Mouse (Mus musculus): Measurements from ENCODE around the gene Gm43517.

DNA sequence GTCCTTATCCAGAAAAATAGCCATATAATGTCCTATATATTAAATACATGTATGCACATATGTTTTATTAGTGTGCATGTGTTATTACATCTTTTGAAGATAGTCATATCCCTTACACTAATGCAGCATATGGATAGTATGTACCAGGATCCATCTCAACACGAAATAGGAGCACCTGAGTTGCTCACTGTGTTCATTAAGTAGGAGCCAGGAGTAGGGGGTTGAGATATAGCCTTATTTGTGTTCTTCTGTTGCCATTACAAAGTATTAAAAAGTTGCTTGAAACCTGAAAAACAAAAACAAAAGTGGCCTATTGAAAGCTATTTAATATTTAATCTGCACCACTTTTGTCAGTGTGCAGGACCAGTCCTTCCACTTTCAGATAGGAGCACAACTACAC, 9.2 kb downstream of the Gm43517 start:
- TF ChIP-seq CTCF (IDR thresholded peaks at IDR 0.05; ENCODE audit: low read depth, low read length) (no peak), EP300 (IDR thresholded peaks at IDR 0.05; ENCODE audit: insufficient read depth, low read depth, low read length) (no peak)

All from ES-Bruce4 (cell line).